Mouse (Mus musculus): Measurements from ENCODE around the gene Atg4b.

Atg4b gene

GRCm38 (mm10) chr1:93751290-93751689, at the start of gene Atg4b:
TSS of gene Atg4b (plus strand) at chr1:93751500.
- DNase-seq: no peak

GRCm38 (mm10) chr1:93702106-93702505, 49.2 kb upstream of the Atg4b start:
- no peak for DNase-seq

- DNase-seq: no peak
Observed at GRCm38 (mm10) chr1:93703472-93704048, 47.7 kb upstream of the Atg4b start.

- no peak for DNase-seq
Observed at GRCm38 (mm10) chr1:93704341-93704740, 47.0 kb upstream of the Atg4b start.

- DNase-seq: no peak
Observed at GRCm38 (mm10) chr1:93705389-93705788, 45.9 kb upstream of the Atg4b start.

DNA sequence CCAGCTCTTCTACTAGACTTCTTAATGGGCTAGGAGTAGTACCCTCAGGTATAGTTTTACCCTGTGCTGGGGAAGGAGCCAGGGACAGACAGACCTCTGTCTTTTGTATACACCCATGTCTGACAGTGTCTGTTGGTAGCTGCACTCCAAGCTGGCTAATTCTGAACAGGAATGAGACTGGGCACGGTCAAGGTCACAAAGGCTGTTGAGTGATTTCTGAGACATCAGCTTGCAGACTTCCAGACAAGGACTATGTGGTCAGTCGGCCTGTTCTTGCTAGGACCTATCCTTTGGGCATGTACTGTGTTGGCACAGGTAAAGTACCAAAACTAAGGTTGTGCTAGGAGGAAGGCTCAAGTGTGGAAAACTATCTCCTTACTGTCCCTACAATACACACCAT, 35.1 kb upstream of the Atg4b start:
- no peak for DNase-seq

DNA sequence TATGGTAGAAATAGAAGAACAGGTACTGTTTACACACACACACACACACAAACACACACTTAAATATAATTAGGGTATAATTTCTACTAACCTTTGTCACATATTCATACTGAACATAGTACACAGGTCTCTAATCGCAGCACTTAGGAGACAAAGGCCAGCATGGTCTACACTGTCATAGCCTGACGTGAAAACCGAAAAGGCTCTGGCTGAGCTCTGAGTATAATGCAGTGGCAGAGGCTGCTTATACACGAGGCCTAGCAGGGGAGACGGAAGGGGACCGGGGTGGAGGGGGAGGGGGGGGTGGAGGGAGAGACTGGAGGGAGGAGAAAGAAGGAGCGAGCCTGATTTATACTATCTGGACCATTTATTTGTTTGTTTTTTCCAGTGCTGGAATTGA, 29.7 kb upstream of the Atg4b start:
- DNase-seq: no peak

- no peak for DNase-seq
Observed at GRCm38 (mm10) chr1:93724623-93725022, 26.7 kb upstream of the Atg4b start.

- DNase-seq: no peak
Observed at GRCm38 (mm10) chr1:93725665-93726064, 25.6 kb upstream of the Atg4b start.

- no peak for DNase-seq
Observed at GRCm38 (mm10) chr1:93726116-93726515, 25.2 kb upstream of the Atg4b start.

DNA sequence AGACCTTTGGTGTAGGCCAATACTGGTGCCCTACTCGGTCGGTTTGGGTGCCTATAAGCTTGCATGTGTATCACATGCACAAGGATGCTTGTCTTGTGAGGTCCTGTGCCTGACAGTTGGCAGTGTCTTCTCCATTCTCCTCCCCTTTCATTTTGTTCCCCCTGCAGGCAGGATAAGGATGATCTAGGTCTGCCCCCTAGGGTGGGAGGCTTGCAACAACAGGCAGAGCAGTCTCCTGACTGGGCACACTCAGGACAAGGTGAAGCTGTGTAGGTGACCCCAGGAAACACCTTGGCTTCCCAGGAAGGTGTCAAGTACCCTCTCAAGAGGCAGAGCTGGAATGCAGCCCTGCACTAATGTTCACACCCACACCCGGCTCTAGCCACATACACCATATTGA, 24.3 kb upstream of the Atg4b start:
- peak; percentile 73 for DNase-seq

DNA sequence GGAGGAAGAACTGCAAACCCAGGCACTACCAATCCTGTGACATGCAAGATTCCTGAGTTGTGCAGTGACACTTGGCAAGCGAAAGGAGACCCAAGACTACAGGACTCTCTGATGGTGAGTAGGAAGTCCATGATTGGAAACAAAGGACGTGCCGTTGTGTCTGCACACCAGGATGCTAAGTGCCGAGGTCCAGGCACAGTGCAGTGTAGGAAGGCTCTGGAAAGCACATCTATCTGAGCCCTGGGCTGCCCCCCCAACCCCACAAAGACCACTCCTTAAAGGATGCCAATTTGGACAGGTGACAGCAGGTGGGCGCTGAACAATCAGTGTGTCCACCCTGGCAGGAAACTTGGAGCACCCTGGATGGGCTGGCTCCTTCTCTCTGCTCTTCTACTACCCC, 20.2 kb upstream of the Atg4b start:
- DNase-seq: no peak

DNA sequence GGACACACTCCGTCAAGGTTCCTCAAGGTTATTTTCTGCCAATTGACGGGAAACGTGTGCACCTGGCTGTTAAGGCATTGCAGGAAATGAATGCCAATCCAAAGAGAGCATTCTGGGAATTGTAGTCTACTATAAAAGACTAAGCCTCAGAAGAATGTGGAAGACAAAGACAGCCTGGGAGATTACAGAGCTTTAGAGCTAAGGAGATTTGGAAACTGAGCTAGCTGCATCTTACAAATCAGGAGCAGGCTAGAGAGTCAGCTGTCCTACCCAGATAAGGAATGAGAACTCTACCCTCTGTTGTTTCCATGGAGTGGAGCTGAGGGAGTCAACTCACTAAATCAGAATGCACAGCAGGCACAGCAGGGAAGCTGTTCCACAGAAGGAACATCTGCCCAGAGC, 19.4 kb upstream of the Atg4b start:
- DNase-seq: no peak

- DNase-seq: no peak
Observed at GRCm38 (mm10) chr1:93735859-93736258, 15.4 kb upstream of the Atg4b start.

DNA sequence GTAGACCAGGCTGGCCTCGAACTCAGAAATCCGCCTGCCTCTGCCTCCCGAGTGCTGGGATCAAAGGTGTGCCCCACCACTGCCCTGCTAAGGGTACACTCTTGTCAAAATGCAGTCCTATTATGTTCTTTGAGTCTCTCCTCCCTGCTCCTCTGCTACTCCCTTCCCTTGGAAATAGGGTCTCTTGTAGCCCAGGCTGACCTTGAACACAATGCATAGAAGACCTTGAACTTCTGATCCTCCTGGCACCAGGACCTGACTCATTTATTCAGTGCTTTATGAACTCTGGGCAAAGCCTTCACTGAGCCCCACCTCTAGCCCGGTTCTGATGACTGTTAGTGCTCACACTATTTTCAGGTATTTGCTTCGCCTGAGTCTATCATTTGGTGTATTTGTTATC, 13.6 kb upstream of the Atg4b start:
- DNase-seq: no peak

GRCm38 (mm10) chr1:93740671-93741070, 10.6 kb upstream of the Atg4b start:
- DNase-seq: no peak

- no peak for DNase-seq
Observed at GRCm38 (mm10) chr1:93741987-93742386, 9.3 kb upstream of the Atg4b start.

GRCm38 (mm10) chr1:93742910-93743309, 8.4 kb upstream of the Atg4b start:
- peak; percentile 34 for DNase-seq

- DNase-seq: no peak
Observed at GRCm38 (mm10) chr1:93746179-93746578, 5.1 kb upstream of the Atg4b start.

- no peak for DNase-seq
Observed at GRCm38 (mm10) chr1:93748539-93748938, 2.8 kb upstream of the Atg4b start.

- DNase-seq: no peak
Observed at GRCm38 (mm10) chr1:93753911-93754572, 2.7 kb downstream of the Atg4b start.

- peak; percentile 94 for DNase-seq
Observed at GRCm38 (mm10) chr1:93754573-93755290, 3.4 kb downstream of the Atg4b start, which contains the start of gene Thap4. TSS of gene Thap4 (minus strand) at chr1:93754864.

- no peak for DNase-seq
Observed at GRCm38 (mm10) chr1:93755291-93755610, 4.0 kb downstream of the Atg4b start.

DNA sequence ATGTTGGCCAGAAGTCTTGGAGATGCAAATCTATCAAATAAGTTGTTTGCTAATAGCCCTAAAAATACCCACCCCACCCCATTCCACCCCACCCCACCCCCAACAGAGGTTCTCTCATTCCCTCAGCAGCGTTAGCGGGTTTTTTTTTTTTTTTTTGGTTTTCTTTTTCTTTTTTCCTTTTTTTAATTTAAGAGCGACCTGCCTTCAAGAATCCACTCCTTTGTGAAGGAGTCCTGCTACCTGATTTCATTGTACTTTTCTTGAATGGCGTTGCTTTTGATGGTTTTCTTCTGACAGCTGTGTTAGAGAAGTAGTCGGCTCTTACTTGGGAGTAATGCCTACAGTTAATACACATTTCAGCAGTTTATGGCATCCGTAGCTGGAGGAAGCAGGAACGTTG, 4.3 kb downstream of the Atg4b start:
- DNase-seq: no peak

Data from thymus, postnatal 4 days (tissue).